Mouse (Mus musculus): Measurements from ENCODE around the gene Tlx1. TPM values are rescaled to one million over a fixed set of nuclear protein-coding genes. Genes with fewer than 3 reads are reported as not detected.
A peak's percentile ranks its signal among the peaks of the same experiment; 100 is the strongest.

Gene Tlx1
- not detected in 2 replicates for polyA plus RNA-seq (2016; fragmentation: Nextera tagmentation; extraction: Ambion mirVana)

GRCm38 (mm10) chr19:45150490-45151181 is at the start of gene Tlx1:
Gene Tlx1 (plus strand): TSS chr19:45150680.
- WGBS (ENCODE audit: insufficient replicate concordance) = 2% methylated on average over 60 of the region's 61 CpGs
- ATAC-seq = no peak
- no peaks in the 10 kb centered on the region for H3K36me3 ChIP-seq
- peak within 1 kb of the TSS; percentile 8; the same call in 1 of the 2 replicates for H3K4me3 ChIP-seq
- peaks cover 99% of the 10 kb centered on the region for H3K27me3 ChIP-seq (replicated peaks)
- peak within 1 kb of the TSS; percentile 41 for H3K4me2 ChIP-seq
- H3K9ac ChIP-seq = no peak within 1 kb of the TSS
- no peaks in the 10 kb centered on the region for H3K4me1 ChIP-seq
- H3K27ac ChIP-seq = no peak within 1 kb of the TSS
- H3K9me3 ChIP-seq (replicated peaks) = no peaks in the 10 kb centered on the region

DNA sequence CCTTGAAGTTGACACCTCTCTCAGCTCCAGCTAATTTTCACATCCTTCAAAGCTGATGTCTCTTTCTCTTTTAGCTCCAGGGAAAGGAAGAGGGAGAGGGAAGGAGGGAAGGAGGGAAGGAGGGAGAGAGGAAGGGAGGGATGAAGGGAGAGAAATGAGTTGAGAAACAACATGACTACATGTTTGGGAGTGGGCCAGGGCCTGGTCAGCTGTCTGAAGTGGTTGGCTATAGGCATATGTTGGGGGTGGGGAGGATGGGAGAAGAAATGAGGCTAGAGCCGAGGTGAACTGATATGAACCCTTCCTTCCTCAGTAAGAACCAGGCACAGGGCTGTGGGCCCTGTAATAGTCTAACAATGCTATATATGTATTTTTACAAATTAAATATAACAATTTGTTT is 44.9 kb upstream of the Tlx1 start:
- Histone ChIP-seq H3K9ac (no peak overlapping the region), H3K4me2 (no peak overlapping the region), H3K9me3 (replicated peaks) (no peaks in the 10 kb centered on the region), H3K36me3 (no peaks in the 10 kb centered on the region), H3K4me1 (no peaks in the 10 kb centered on the region), H3K27me3 (replicated peaks) (peaks cover 58% of the 10 kb centered on the region), H3K27ac (no peak overlapping the region), H3K4me3 (no peak overlapping the region)
- ATAC-seq = no peak
- 20% methylated on average over 1 of the region's 1 CpGs for WGBS (ENCODE audit: insufficient replicate concordance)

- Histone ChIP-seq H3K4me1 (no peaks in the 10 kb centered on the region), H3K4me3 (no peak overlapping the region), H3K4me2 (no peak overlapping the region), H3K36me3 (no peaks in the 10 kb centered on the region), H3K9ac (no peak overlapping the region), H3K27me3 (replicated peaks) (peaks cover 48% of the 10 kb centered on the region), H3K9me3 (replicated peaks) (no peaks in the 10 kb centered on the region), H3K27ac (no peak overlapping the region)
- 38% methylated on average over 6 of the region's 6 CpGs for WGBS (ENCODE audit: insufficient replicate concordance)
- no peak for ATAC-seq
Observed at GRCm38 (mm10) chr19:45106689-45107088, 43.8 kb upstream of the Tlx1 start.

DNA sequence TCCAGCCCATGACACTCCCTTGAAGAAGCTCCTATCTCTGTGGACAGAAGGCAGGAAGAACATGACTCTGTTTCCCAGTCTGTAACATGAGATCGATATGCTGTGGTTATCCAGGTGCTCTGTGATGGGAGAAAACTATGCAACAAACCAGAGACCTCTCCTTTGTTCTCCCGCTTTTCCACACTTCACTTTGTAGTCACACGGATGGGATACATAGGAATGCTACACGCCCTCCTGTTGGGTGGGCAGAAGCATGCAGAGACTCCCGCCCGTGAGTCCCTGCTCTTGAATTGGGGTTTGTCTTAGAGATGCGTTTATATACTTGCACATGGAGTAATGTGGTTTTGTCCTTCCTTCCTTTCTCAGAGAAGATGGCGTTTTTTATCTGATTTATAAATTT is 39.8 kb upstream of the Tlx1 start:
- Histone ChIP-seq H3K4me2 (no peak overlapping the region), H3K27ac (no peak overlapping the region), H3K4me3 (no peak overlapping the region), H3K4me1 (peaks cover 16% of the 10 kb centered on the region), H3K36me3 (no peaks in the 10 kb centered on the region), H3K27me3 (replicated peaks) (peaks cover 23% of the 10 kb centered on the region), H3K9ac (no peak overlapping the region), H3K9me3 (replicated peaks) (no peaks in the 10 kb centered on the region)
- 37% methylated on average over 8 of the region's 8 CpGs for WGBS (ENCODE audit: insufficient replicate concordance)
- ATAC-seq = no peak

DNA sequence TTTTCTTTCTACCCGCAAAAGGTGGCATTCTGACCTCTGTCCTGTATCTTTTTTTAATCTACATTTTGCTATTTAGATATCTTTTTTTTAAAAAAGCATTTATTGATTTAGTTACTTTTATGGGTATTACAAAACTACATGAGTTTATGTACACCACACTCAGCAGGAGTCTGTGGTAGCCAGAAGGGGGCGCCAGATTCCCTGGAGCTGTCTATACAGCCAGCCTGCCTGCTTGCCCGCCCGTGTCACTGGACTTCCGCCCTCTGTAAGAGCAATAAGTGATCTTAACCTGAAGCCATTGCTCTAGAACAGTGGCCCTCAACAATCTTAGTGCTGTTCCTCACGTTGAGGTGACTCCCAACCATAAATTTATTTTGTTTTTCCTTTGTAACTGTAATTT is 38.0 kb upstream of the Tlx1 start:
- 70% methylated on average over 6 of the region's 6 CpGs for WGBS (ENCODE audit: insufficient replicate concordance)
- Histone ChIP-seq H3K4me2 (no peak overlapping the region), H3K4me3 (no peak overlapping the region), H3K36me3 (no peaks in the 10 kb centered on the region), H3K27ac (no peak overlapping the region), H3K27me3 (replicated peaks) (peaks cover 25% of the 10 kb centered on the region), H3K9me3 (replicated peaks) (no peaks in the 10 kb centered on the region), H3K9ac (no peak overlapping the region), H3K4me1 (peaks cover 16% of the 10 kb centered on the region)
- ATAC-seq = no peak

GRCm38 (mm10) chr19:45113791-45114460 is 36.6 kb upstream of the Tlx1 start:
- peaks cover 39% of the 10 kb centered on the region for H3K27me3 ChIP-seq (replicated peaks)
- no peaks in the 10 kb centered on the region for H3K36me3 ChIP-seq
- WGBS (ENCODE audit: insufficient replicate concordance) = 16% methylated on average over 18 of the region's 18 CpGs
- H3K4me1 ChIP-seq = peaks cover 16% of the 10 kb centered on the region
- no peak overlapping the region for H3K4me3 ChIP-seq
- 0 out of 2 replicates have a peak, but pooled peaks have one; percentile 54 for ATAC-seq
- no peak overlapping the region for H3K9ac ChIP-seq
- H3K27ac ChIP-seq = peak overlapping the region; percentile 66
- H3K4me2 ChIP-seq = peak overlapping the region; percentile 19; the same call in 1 of the 2 replicates
- H3K9me3 ChIP-seq (replicated peaks) = no peaks in the 10 kb centered on the region

DNA sequence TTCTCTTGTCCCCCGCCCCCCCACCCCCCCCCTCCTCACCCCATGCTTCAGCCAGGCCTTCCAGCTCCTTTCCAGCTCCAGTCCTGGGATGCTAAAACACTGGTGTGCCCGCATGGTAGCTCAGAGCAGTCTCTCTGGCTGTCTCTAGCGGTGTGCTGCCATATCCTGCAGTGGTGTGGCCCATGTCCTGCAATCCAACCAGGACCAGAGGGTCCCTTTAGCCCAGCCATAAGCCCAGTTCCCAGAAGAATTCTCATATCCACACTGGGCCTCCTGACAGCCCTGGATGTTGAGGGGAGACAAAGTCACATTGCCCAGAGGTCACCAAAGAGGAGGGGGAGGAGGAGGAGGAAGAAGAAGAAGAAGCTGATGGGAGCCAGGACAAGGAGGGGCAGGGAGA is 35.7 kb upstream of the Tlx1 start:
- ATAC-seq = no peak
- 37% methylated on average over 3 of the region's 3 CpGs for WGBS (ENCODE audit: insufficient replicate concordance)
- no peak overlapping the region for H3K9ac ChIP-seq
- peaks cover 43% of the 10 kb centered on the region for H3K27me3 ChIP-seq (replicated peaks)
- no peaks in the 10 kb centered on the region for H3K36me3 ChIP-seq
- no peak overlapping the region for H3K27ac ChIP-seq
- peaks cover 16% of the 10 kb centered on the region for H3K4me1 ChIP-seq
- H3K4me3 ChIP-seq = no peak overlapping the region
- H3K9me3 ChIP-seq (replicated peaks) = no peaks in the 10 kb centered on the region
- no peak overlapping the region for H3K4me2 ChIP-seq

DNA sequence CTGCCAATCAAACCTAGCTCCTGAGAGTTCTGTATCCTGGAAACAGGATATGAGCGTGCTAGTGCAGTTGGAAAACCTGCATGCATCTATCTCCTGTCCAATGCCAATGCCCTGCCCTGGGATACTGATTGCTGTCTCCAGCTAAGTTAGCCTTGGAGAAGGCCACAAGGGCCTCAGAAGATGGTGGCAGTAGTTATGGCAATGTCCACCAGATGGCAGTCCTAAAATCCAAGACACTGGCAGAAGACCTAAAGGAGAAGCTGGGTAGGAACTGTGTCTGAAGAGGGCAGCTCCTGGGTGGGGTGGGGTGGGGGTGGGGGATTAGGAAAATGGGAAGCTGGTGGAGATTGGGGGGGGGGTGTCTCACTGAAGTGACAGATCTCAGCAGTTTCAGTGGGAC is 33.7 kb upstream of the Tlx1 start:
- Histone ChIP-seq H3K36me3 (no peaks in the 10 kb centered on the region), H3K9me3 (replicated peaks) (no peaks in the 10 kb centered on the region), H3K4me2 (no peak overlapping the region), H3K9ac (no peak overlapping the region), H3K4me1 (peaks cover 16% of the 10 kb centered on the region), H3K27ac (no peak overlapping the region), H3K27me3 (replicated peaks) (peaks cover 47% of the 10 kb centered on the region), H3K4me3 (no peak overlapping the region)
- WGBS (ENCODE audit: insufficient replicate concordance) = 15% methylated on average over 1 of the region's 1 CpGs
- ATAC-seq = no peak

- ATAC-seq = no peak
- H3K4me1 ChIP-seq = no peaks in the 10 kb centered on the region
- no peak overlapping the region for H3K4me3 ChIP-seq
- WGBS (ENCODE audit: insufficient replicate concordance) = 41% methylated on average over 14 of the region's 14 CpGs
- H3K9ac ChIP-seq = no peak overlapping the region
- no peaks in the 10 kb centered on the region for H3K9me3 ChIP-seq (replicated peaks)
- H3K27ac ChIP-seq = no peak overlapping the region
- no peaks in the 10 kb centered on the region for H3K36me3 ChIP-seq
- peaks cover 88% of the 10 kb centered on the region for H3K27me3 ChIP-seq (replicated peaks)
- H3K4me2 ChIP-seq = no peak overlapping the region
Observed at GRCm38 (mm10) chr19:45131966-45132628, 18.4 kb upstream of the Tlx1 start.

- H3K4me3 ChIP-seq = no peak overlapping the region
- no peak overlapping the region for H3K9ac ChIP-seq
- H3K36me3 ChIP-seq = no peaks in the 10 kb centered on the region
- H3K27ac ChIP-seq = no peak overlapping the region
- no peak for ATAC-seq
- no peaks in the 10 kb centered on the region for H3K4me1 ChIP-seq
- 11% methylated on average over 3 of the region's 3 CpGs for WGBS (ENCODE audit: insufficient replicate concordance)
- no peaks in the 10 kb centered on the region for H3K9me3 ChIP-seq (replicated peaks)
- H3K4me2 ChIP-seq = no peak overlapping the region
- peaks cover 99% of the 10 kb centered on the region for H3K27me3 ChIP-seq (replicated peaks)
Observed at GRCm38 (mm10) chr19:45142531-45142930, 7.9 kb upstream of the Tlx1 start.

DNA sequence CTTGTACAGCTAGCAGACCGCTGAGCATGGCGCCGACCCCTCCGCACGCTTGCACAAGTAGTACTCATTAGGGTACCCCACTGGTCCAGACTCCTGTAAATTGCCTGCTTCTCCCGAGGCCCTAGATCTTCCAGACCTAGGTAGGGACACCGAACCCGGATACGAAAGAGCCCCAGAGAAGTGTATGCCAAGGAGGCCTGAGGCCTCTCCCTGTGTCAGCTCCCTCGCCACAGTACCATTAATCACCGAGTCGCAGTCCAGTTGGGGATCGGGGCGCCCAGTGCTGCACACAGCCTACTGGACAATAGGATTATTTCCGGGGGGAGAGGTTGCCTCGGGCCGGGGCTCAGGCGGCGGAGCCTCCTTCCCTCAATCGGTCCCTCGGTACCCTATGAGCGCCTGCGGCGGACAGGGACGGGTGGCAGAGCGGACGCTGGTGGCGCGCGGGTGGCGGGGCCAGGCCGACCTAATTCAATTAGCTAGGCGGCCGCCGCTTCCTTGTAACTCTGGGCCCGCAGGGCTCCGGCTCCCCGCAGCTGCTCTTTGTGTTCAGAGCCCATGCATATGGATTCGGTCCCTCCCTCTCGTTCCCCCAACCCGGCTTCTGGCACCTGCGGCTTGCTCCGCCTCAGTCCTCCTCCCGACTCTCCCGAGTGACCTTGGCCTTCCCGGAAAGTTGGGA is 7.1 kb upstream of the Tlx1 start:
- H3K27ac ChIP-seq = no peak overlapping the region
- H3K9me3 ChIP-seq (replicated peaks) = no peaks in the 10 kb centered on the region
- H3K4me1 ChIP-seq = no peaks in the 10 kb centered on the region
- no peaks in the 10 kb centered on the region for H3K36me3 ChIP-seq
- peak overlapping the region; percentile 15; the same call in 1 of the 2 replicates for H3K4me2 ChIP-seq
- no peak for ATAC-seq
- H3K27me3 ChIP-seq (replicated peaks) = peaks cover 99% of the 10 kb centered on the region
- H3K9ac ChIP-seq = no peak overlapping the region
- H3K4me3 ChIP-seq = no peak overlapping the region
- 3% methylated on average over 46 of the region's 46 CpGs for WGBS (ENCODE audit: insufficient replicate concordance)

DNA sequence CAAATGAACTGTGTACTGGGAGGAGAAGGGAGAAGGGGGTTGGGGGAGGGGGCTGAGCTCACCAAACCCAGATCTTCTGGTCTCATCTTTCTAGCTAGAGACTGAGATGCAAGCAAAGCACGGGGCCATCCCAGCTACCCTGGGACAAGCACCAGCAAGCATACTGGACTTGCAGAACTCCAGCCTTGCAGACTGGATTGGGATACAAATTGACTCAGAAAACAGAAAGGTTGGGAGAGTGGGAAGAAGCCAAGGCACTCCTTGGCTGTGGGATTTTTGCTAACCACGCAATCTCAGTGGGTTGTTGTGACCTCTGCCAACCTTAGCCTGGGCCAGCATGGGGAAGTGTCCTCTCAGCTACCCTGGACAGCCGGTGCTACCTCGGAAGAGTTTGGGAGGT is 3.4 kb upstream of the Tlx1 start:
- Histone ChIP-seq H3K4me1 (no peaks in the 10 kb centered on the region), H3K9ac (no peak overlapping the region), H3K9me3 (replicated peaks) (no peaks in the 10 kb centered on the region), H3K27me3 (replicated peaks) (peaks cover 99% of the 10 kb centered on the region), H3K4me2 (no peak overlapping the region), H3K4me3 (no peak overlapping the region), H3K36me3 (no peaks in the 10 kb centered on the region), H3K27ac (no peak overlapping the region)
- ATAC-seq = no peak
- WGBS (ENCODE audit: insufficient replicate concordance) = 3% methylated on average over 4 of the region's 4 CpGs

Measured in liver, embryonic 12.5 days (tissue).